Mouse (Mus musculus) embryonic facial prominence, embryonic 13.5 days (tissue): Measurements from ENCODE around the gene Stap1. TPM values are rescaled to one million over a fixed set of nuclear protein-coding genes. Genes with fewer than 3 reads are reported as not detected.

Experiments used
- ATAC-seq: fragments of 200-750 bp; cut with Nextera tagmentation; 2 replicates; pipeline ENCODE4 v1.8.0; 2017; ENCODE audit warnings: low read depth; ENCODE audit not compliant: insufficient number of reproducible peaks, insufficient read depth, low FRiP score, low TSS enrichment
- H3K27ac ChIP-seq: fragments of 300-500 bp; sonication (generic); 2 replicates; pipeline ENCODE4 v1.5.1; 2015; ENCODE audit warnings: moderate library complexity, mild to moderate bottlenecking, inconsistent platforms
- H3K27me3 ChIP-seq: fragments of 300-500 bp; sonication (generic); 2 replicates; pipeline ENCODE4 v1.6.1; 2015; ENCODE audit warnings: mild to moderate bottlenecking, inconsistent platforms
- H3K36me3 ChIP-seq: fragments of 300-500 bp; sonication (generic); 2 replicates; pipeline ENCODE4 v1.6.1; 2015; ENCODE audit warnings: mild to moderate bottlenecking, inconsistent platforms
- H3K4me1 ChIP-seq: fragments of 300-500 bp; sonication (generic); 2 replicates; pipeline ENCODE4 v1.6.1; 2015; ENCODE audit warnings: inconsistent platforms
- H3K4me2 ChIP-seq: fragments of 300-500 bp; sonication (generic); 2 replicates; pipeline ENCODE4 v1.6.1; 2015; ENCODE audit warnings: moderate library complexity, mild to moderate bottlenecking, inconsistent platforms
- H3K4me3 ChIP-seq: fragments of 300-500 bp; sonication (generic); 2 replicates; pipeline ENCODE4 v1.5.1; 2015; ENCODE audit warnings: mild to moderate bottlenecking, inconsistent platforms
- H3K9ac ChIP-seq: fragments of 300-500 bp; sonication (generic); 2 replicates; pipeline ENCODE4 v1.6.1; 2015; ENCODE audit warnings: mild to moderate bottlenecking, inconsistent platforms
- H3K9me3 ChIP-seq: fragments of 300-500 bp; sonication (generic); 2 replicates; pipeline ENCODE4 v1.6.1; 2016; ENCODE audit warnings: inconsistent platforms
- WGBS: fragments of 180-500 bp; shearing (Covaris S2); methylation state at CpG from one replicate; pipeline ENCODE4 v1.1.7; 2015; ENCODE audit warnings: mixed read lengths; 5-methylcytosine and 5-hydroxymethylcytosine counted together
- polyA plus RNA-seq: library from polyadenylated mRNA; unstranded; fragments of >200 nt; fragmentation: Nextera tagmentation; extraction: Ambion mirVana; gene quantifications from 2 replicates; pipeline ENCODE4 v1.2.1, GENCODE M21; 2015

Gene Stap1
- polyA plus RNA-seq: 0.29 and 0.35 TPM in 2 replicates

- peaks cover 3% of the 10 kb centered on the region; the same call in 1 of the 2 replicates for H3K9me3 ChIP-seq
- no peaks in the 10 kb centered on the region for H3K36me3 ChIP-seq
- no peak within 1 kb of the TSS for H3K9ac ChIP-seq
- no peaks in the 10 kb centered on the region for H3K27me3 ChIP-seq
- H3K4me1 ChIP-seq: peaks cover 8% of the 10 kb centered on the region
- no peak within 1 kb of the TSS for H3K4me2 ChIP-seq
- H3K4me3 ChIP-seq: no peak within 1 kb of the TSS
- WGBS: 75% methylated on average over 7 of the region's 7 CpGs
- no peak for ATAC-seq
- H3K27ac ChIP-seq: no peak within 1 kb of the TSS
These were observed at the start of gene Stap1 for GRCm38 (mm10) chr5:86071538-86071937. Gene Stap1, plus strand, starts transcription at chr5:86071746.

- Histone ChIP-seq H3K27ac (no peak overlapping the region), H3K27me3 (no peaks in the 10 kb centered on the region), H3K4me2 (no peak overlapping the region), H3K9ac (no peak overlapping the region), H3K4me3 (no peak overlapping the region), H3K36me3 (peaks cover 47% of the 10 kb centered on the region), H3K4me1 (no peaks in the 10 kb centered on the region), H3K9me3 (no peaks in the 10 kb centered on the region)
- 86% methylated on average over 2 of the region's 2 CpGs for WGBS
- ATAC-seq: no peak
These were observed 41.7 kb upstream of the Stap1 start for GRCm38 (mm10) chr5:86029820-86030219.

GRCm38 (mm10) chr5:86063501-86063900, 8.0 kb upstream of the Stap1 start:
- Histone ChIP-seq H3K4me1 (peaks cover 19% of the 10 kb centered on the region), H3K27ac (no peak overlapping the region), H3K4me2 (peak overlapping the region; percentile 64), H3K27me3 (no peaks in the 10 kb centered on the region), H3K36me3 (no peaks in the 10 kb centered on the region), H3K9me3 (no peaks in the 10 kb centered on the region), H3K4me3 (no peak overlapping the region), H3K9ac (no peak overlapping the region)
- ATAC-seq: no peak
- 98% methylated on average over 1 of the region's 1 CpGs for WGBS

- Histone ChIP-seq H3K27ac (peak within 1 kb of the TSS; percentile 92), H3K9me3 (peaks cover 3% of the 10 kb centered on the region; the same call in 1 of the 2 replicates), H3K4me3 (peak within 1 kb of the TSS; percentile 76), H3K4me1 (peaks cover 19% of the 10 kb centered on the region), H3K27me3 (no peaks in the 10 kb centered on the region), H3K9ac (peak within 1 kb of the TSS; percentile 85), H3K36me3 (no peaks in the 10 kb centered on the region), H3K4me2 (peak within 1 kb of the TSS; percentile 64)
- peak; percentile 94 for ATAC-seq
- under 1% methylated on average over 60 of the region's 60 CpGs for WGBS
These were observed 6.3 kb upstream of the Stap1 start, which contains the start of gene Cenpc1 for GRCm38 (mm10) chr5:86065101-86065875. Gene Cenpc1, minus strand, starts transcription at chr5:86065583.

- WGBS: under 1% methylated on average over 17 of the region's 17 CpGs
- no peaks in the 10 kb centered on the region for H3K36me3 ChIP-seq
- H3K4me2 ChIP-seq: peak overlapping the region; percentile 64
- peaks cover 3% of the 10 kb centered on the region; the same call in 1 of the 2 replicates for H3K9me3 ChIP-seq
- peak overlapping the region; percentile 55 for H3K9ac ChIP-seq
- peak overlapping the region; percentile 76 for H3K4me3 ChIP-seq
- no peaks in the 10 kb centered on the region for H3K27me3 ChIP-seq
- peaks cover 19% of the 10 kb centered on the region for H3K4me1 ChIP-seq
- H3K27ac ChIP-seq: peak overlapping the region; percentile 83
- ATAC-seq: peak; percentile 59
These were observed 5.5 kb upstream of the Stap1 start for GRCm38 (mm10) chr5:86065876-86066550.

DNA sequence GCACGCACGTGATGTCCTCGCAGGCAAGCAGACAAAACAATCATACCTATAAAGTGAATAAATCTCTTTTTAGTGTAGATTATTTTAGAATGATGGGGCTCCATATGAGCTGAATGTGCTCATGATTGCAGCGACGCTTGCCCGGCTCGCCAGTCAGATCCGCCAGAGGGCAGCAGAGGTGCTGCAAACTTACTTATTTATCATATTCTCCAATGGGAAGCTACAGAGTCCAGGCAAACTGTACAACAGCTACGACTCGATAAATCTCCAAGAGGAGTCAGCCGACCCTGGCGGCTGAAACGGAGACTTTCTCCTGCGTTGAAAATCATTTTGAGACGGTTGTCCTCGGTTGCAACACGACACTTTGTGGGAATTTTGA, 5.0 kb upstream of the Stap1 start:
- Histone ChIP-seq H3K27ac (peak overlapping the region; percentile 62; the same call in 1 of the 2 replicates), H3K9ac (peak overlapping the region; percentile 67)
- ATAC-seq: 0 out of 2 replicates have a peak, but pooled peaks have one; percentile 41

GRCm38 (mm10) chr5:86068451-86068850, 3.1 kb upstream of the Stap1 start:
- Histone ChIP-seq H3K36me3 (no peaks in the 10 kb centered on the region), H3K4me1 (peaks cover 17% of the 10 kb centered on the region), H3K27me3 (no peaks in the 10 kb centered on the region), H3K9ac (no peak overlapping the region), H3K4me2 (no peak overlapping the region), H3K4me3 (no peak overlapping the region), H3K27ac (no peak overlapping the region), H3K9me3 (peaks cover 3% of the 10 kb centered on the region; the same call in 1 of the 2 replicates)
- 78% methylated on average over 3 of the region's 3 CpGs for WGBS
- no peak for ATAC-seq

More for the DNA sequence above, 5.0 kb upstream of the Stap1 start:
- Histone ChIP-seq H3K4me3 (peak overlapping the region; percentile 76), H3K4me1 (peaks cover 19% of the 10 kb centered on the region), H3K4me2 (peak overlapping the region; percentile 64), H3K27me3 (no peaks in the 10 kb centered on the region), H3K36me3 (no peaks in the 10 kb centered on the region), H3K9me3 (peaks cover 3% of the 10 kb centered on the region; the same call in 1 of the 2 replicates)
- WGBS: 1% methylated on average over 17 of the region's 17 CpGs

DNA sequence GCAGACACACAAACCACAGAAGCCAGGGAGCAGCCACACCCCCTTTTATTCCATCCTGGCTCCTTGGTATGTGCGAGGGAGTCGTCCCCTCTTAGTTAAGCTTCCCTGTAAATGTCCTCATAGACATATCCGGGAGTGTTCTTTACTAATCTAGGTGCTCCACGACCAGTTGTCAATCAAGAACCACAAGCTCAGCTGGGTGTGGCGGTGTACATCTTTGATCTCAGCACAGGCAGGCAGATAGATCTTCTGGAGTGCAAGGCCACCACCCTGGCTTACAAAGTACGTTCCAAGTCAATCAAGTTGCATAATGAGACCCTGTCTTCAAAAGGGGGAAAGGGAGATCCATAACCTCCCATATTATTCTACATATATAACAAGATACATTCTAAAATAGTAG, 2.4 kb upstream of the Stap1 start:
- no peak for ATAC-seq
- Histone ChIP-seq H3K9me3 (peaks cover 3% of the 10 kb centered on the region; the same call in 1 of the 2 replicates), H3K4me2 (no peak overlapping the region), H3K36me3 (no peaks in the 10 kb centered on the region), H3K4me3 (no peak overlapping the region), H3K27ac (no peak overlapping the region), H3K4me1 (peaks cover 10% of the 10 kb centered on the region), H3K9ac (no peak overlapping the region), H3K27me3 (no peaks in the 10 kb centered on the region)
- 66% methylated on average over 6 of the region's 6 CpGs for WGBS

- Histone ChIP-seq H3K9ac (no peak overlapping the region), H3K36me3 (no peaks in the 10 kb centered on the region), H3K27me3 (no peaks in the 10 kb centered on the region), H3K27ac (no peak overlapping the region), H3K4me1 (no peaks in the 10 kb centered on the region), H3K4me2 (no peak overlapping the region), H3K4me3 (no peak overlapping the region), H3K9me3 (peaks cover 3% of the 10 kb centered on the region; the same call in 1 of the 2 replicates)
- no peak for ATAC-seq
- WGBS: 80% methylated on average over 4 of the region's 4 CpGs
These were observed 1.3 kb downstream of the Stap1 start for GRCm38 (mm10) chr5:86072756-86073386.

GRCm38 (mm10) chr5:86078720-86079334, 7.3 kb downstream of the Stap1 start:
- H3K27ac ChIP-seq: no peak overlapping the region
- H3K4me3 ChIP-seq: no peak overlapping the region
- no peaks in the 10 kb centered on the region for H3K9me3 ChIP-seq
- no peak for ATAC-seq
- H3K36me3 ChIP-seq: no peaks in the 10 kb centered on the region
- no peak overlapping the region for H3K4me2 ChIP-seq
- H3K9ac ChIP-seq: no peak overlapping the region
- no peaks in the 10 kb centered on the region for H3K27me3 ChIP-seq
- no peaks in the 10 kb centered on the region for H3K4me1 ChIP-seq
- WGBS: 70% methylated on average over 3 of the region's 3 CpGs

GRCm38 (mm10) chr5:86083987-86084386, 12.4 kb downstream of the Stap1 start:
- 86% methylated on average over 6 of the region's 6 CpGs for WGBS
- Histone ChIP-seq H3K4me2 (no peak overlapping the region), H3K27me3 (no peaks in the 10 kb centered on the region), H3K4me1 (no peaks in the 10 kb centered on the region), H3K4me3 (no peak overlapping the region), H3K36me3 (no peaks in the 10 kb centered on the region), H3K9me3 (no peaks in the 10 kb centered on the region), H3K9ac (no peak overlapping the region), H3K27ac (no peak overlapping the region)
- no peak for ATAC-seq
